Mouse (Mus musculus): ENCODE data around the gene Scn1b. TPM values are rescaled to one million over a fixed set of nuclear protein-coding genes. Genes with fewer than 3 reads are reported as not detected.
A peak's percentile ranks its signal among the peaks of the same experiment; 100 is the strongest.

Scn1b gene
- total RNA-seq, 2 experiments from 2014 or later = 13.2 to 13.9 TPM

- intact Hi-C loops (cut with DNase I) = no loop called here
- peak in 1 of 2 experiments; percentile 30 for DNase-seq
Measured at GRCm38 (mm10) chr7:31149751-31150565, 23.2 kb upstream of the Scn1b start.

- intact Hi-C loops (cut with DNase I) = no loop called here
Measured at GRCm38 (mm10) chr7:31149271-31149670, 22.5 kb upstream of the Scn1b start.

GRCm38 (mm10) chr7:31148756-31149155 lies 22.0 kb upstream of the Scn1b start:
- peak; percentile 68 to 71 for DNase-seq
- intact Hi-C loops (cut with DNase I) = no loop called here

More at GRCm38 (mm10) chr7:31149271-31149670, 22.5 kb upstream of the Scn1b start:
- no peak for DNase-seq

GRCm38 (mm10) chr7:31148086-31148485 lies 21.3 kb upstream of the Scn1b start:
- no peak for DNase-seq
- intact Hi-C loops (cut with DNase I) = no loop called here

- no peak for DNase-seq
- intact Hi-C loops (cut with DNase I) = no loop called here
Measured at GRCm38 (mm10) chr7:31145596-31146160, 18.9 kb upstream of the Scn1b start.

- intact Hi-C loops (cut with DNase I) = no loop called here
- no peak for DNase-seq
Measured at GRCm38 (mm10) chr7:31144886-31145285, 18.1 kb upstream of the Scn1b start.

GRCm38 (mm10) chr7:31140941-31141340 lies 14.1 kb upstream of the Scn1b start:
- no peak for DNase-seq
- intact Hi-C loops (cut with DNase I) = no loop called here

- intact Hi-C loops (cut with DNase I) = no loop called here
- DNase-seq = no peak
Measured at GRCm38 (mm10) chr7:31140302-31140701, 13.5 kb upstream of the Scn1b start.

GRCm38 (mm10) chr7:31139765-31140164 lies 13.0 kb upstream of the Scn1b start:
- peak; percentile 76 to 81 for DNase-seq
- intact Hi-C loops (cut with DNase I) = loop anchor here (1.0 to 2.0 kb wide), 2 partner anchors 33 to 37 kb away; no protein-coding TSS in a partner anchor

- intact Hi-C loops (cut with DNase I) = no loop called here
- no peak for DNase-seq
Measured at GRCm38 (mm10) chr7:31135717-31136116, 8.9 kb upstream of the Scn1b start.

GRCm38 (mm10) chr7:31131866-31132265 lies 5.1 kb upstream of the Scn1b start:
- intact Hi-C loops (cut with DNase I) = loop anchor here (2.0 kb wide), 1 partner anchor 45 kb away; no protein-coding TSS in a partner anchor
- no peak for DNase-seq

- peak; percentile 62 to 75 for DNase-seq
- intact Hi-C loops (cut with DNase I) = loop anchor here (2.0 kb wide), 1 partner anchor 46 kb away; no protein-coding TSS in a partner anchor
Measured at GRCm38 (mm10) chr7:31130841-31131240, 4.0 kb upstream of the Scn1b start.

- intact Hi-C loops (cut with DNase I) = loop anchor here (2.0 kb wide), 1 partner anchor 47 kb away; no protein-coding TSS in a partner anchor
- no peak for DNase-seq
Measured at GRCm38 (mm10) chr7:31130197-31130596, 3.4 kb upstream of the Scn1b start.

GRCm38 (mm10) chr7:31128157-31128705 lies 1.4 kb upstream of the Scn1b start:
- intact Hi-C loops (cut with DNase I) = no loop called here
- no peak for DNase-seq

- intact Hi-C loops (cut with DNase I) = loop anchor here (2.0 kb wide), 2 partner anchors 13 to 21 kb away; no protein-coding TSS in a partner anchor
- DNase-seq = peak in 1 of 2 experiments; percentile 38
Measured at GRCm38 (mm10) chr7:31126211-31126751, 522 bp downstream of the Scn1b start.

GRCm38 (mm10) chr7:31125116-31125515 lies 1.7 kb downstream of the Scn1b start:
- intact Hi-C loops (cut with DNase I) = no loop called here
- DNase-seq = no peak

- intact Hi-C loops (cut with DNase I) = no loop called here
- DNase-seq = no peak
Measured at GRCm38 (mm10) chr7:31124381-31124780, 2.4 kb downstream of the Scn1b start.

GRCm38 (mm10) chr7:31123697-31124096 lies 3.1 kb downstream of the Scn1b start:
- intact Hi-C loops (cut with DNase I) = no loop called here
- no peak for DNase-seq

- no peak for DNase-seq
- intact Hi-C loops (cut with DNase I) = no loop called here
Measured at GRCm38 (mm10) chr7:31122641-31123631, 3.9 kb downstream of the Scn1b start.

GRCm38 (mm10) chr7:31119556-31119955 lies 7.2 kb downstream of the Scn1b start:
- intact Hi-C loops (cut with DNase I) = no loop called here
- DNase-seq = no peak
